Mouse (Mus musculus): ENCODE results near the gene Rimbp3. TPM values are rescaled to one million over a fixed set of nuclear protein-coding genes. Genes with fewer than 3 reads are reported as not detected.

Rimbp3 gene
- polyA plus RNA-seq, 1 experiment from 2014 or later, result 0.09 TPM

GRCm38 (mm10) chr16:17239409-17239808 lies 31.0 kb downstream of the Rimbp3 start:
- Histone ChIP-seq H3K4me3 (replicated peaks) (no peak overlapping the region), H3K9ac (no peak overlapping the region), H3K27ac (replicated peaks) (no peak overlapping the region), H3K27me3 (peaks cover 9% of the 10 kb centered on the region; the same call in 1 of the 2 replicates), H3K4me1 (replicated peaks) (peaks cover 72% of the 10 kb centered on the region), H3K36me3 (replicated peaks) (no peaks in the 10 kb centered on the region), H3K9me3 (replicated peaks) (no peaks in the 10 kb centered on the region), H3K4me2 (no peak overlapping the region)
- ATAC-seq (ENCODE audit: insufficient read depth), result no peak
- 64% methylated on average over 2 of the region's 2 CpGs for WGBS (ENCODE audit: insufficient replicate concordance)

DNA sequence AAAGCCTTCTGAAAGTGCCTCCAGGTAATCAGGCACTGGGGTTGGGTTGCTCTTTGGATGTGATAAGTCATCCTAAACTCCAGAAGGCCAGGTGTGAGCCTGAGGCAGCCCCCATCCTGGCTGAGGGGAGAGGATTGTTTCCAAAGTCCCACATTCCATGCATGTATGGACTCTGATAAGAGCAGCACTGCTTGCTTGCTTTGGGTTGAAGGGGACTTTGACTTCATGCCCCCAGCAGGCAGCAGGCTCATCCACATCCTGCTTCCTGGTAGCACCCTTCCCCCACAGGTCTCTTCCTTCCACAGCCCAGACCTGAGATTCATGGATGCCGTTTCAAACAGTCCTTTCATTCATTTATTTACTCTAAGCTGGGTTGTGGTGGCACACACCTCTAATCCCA lies 35.3 kb downstream of the Rimbp3 start:
- H3K4me1 ChIP-seq (replicated peaks), result peaks cover 60% of the 10 kb centered on the region
- 26% methylated on average over 1 of the region's 1 CpGs for WGBS (ENCODE audit: insufficient replicate concordance)
- no peaks in the 10 kb centered on the region for H3K36me3 ChIP-seq (replicated peaks)
- H3K9me3 ChIP-seq (replicated peaks), result no peaks in the 10 kb centered on the region
- H3K27me3 ChIP-seq, result no peaks in the 10 kb centered on the region
- H3K4me2 ChIP-seq, result no peak overlapping the region
- H3K9ac ChIP-seq, result no peak overlapping the region
- peak; percentile 78 for ATAC-seq (ENCODE audit: insufficient read depth)
- peak overlapping the region; percentile 72 for H3K27ac ChIP-seq (replicated peaks)
- no peak overlapping the region for H3K4me3 ChIP-seq (replicated peaks)

DNA sequence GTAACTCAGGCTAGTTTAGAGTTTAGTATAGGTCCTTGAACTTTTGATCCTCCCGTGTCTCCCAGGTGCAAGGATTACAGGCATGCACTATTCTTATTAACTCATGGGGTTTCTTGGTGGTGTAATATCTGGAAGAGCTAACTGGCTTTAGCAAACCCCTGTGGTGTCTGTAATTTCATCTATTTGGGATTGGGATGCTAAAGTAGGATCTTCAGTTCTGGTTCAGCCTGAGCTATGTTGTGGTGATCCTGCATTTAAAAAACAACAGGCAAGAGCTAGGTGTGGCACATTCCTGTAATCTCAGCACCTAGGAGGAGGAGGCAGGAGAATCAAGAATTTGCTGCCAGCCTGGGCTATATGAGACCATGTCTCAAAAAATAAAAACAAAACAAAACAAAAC lies 36.6 kb downstream of the Rimbp3 start:
- no peak for ATAC-seq (ENCODE audit: insufficient read depth)
- Histone ChIP-seq H3K4me2 (no peak overlapping the region), H3K9ac (no peak overlapping the region), H3K27ac (replicated peaks) (no peak overlapping the region), H3K36me3 (replicated peaks) (no peaks in the 10 kb centered on the region), H3K4me3 (replicated peaks) (no peak overlapping the region), H3K4me1 (replicated peaks) (peaks cover 60% of the 10 kb centered on the region), H3K27me3 (no peaks in the 10 kb centered on the region), H3K9me3 (replicated peaks) (no peaks in the 10 kb centered on the region)
- WGBS (ENCODE audit: insufficient replicate concordance), result 71% methylated on average over 1 of the region's 1 CpGs

DNA sequence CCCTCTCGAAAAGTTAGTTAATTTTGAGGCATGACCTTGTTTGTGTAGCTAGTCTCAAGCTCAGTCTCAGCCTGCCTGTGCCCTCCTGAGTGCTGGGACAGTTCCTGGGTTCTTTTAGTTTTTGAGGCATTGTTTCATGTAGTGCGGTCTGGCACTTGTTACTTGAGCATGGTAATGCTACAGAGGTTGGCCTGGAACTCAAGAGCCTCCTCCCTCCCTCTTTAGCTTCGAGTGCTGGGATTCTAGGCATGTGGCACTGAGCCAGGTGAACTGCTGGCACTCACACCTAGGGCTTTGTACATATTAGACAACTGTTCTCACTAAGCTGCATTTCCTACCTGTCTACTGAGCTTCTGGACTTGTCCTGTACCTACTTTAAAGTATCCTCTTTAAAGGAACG lies 39.3 kb downstream of the Rimbp3 start:
- Histone ChIP-seq H3K9ac (no peak overlapping the region), H3K27ac (replicated peaks) (0 out of 2 replicates have a peak overlapping the region, but pooled peaks have one; percentile 11), H3K4me2 (no peak overlapping the region), H3K27me3 (no peaks in the 10 kb centered on the region), H3K36me3 (replicated peaks) (no peaks in the 10 kb centered on the region), H3K4me3 (replicated peaks) (no peak overlapping the region), H3K9me3 (replicated peaks) (no peaks in the 10 kb centered on the region), H3K4me1 (replicated peaks) (peaks cover 74% of the 10 kb centered on the region)
- 60% methylated on average over 4 of the region's 4 CpGs for WGBS (ENCODE audit: insufficient replicate concordance)
- ATAC-seq (ENCODE audit: insufficient read depth), result no peak

DNA sequence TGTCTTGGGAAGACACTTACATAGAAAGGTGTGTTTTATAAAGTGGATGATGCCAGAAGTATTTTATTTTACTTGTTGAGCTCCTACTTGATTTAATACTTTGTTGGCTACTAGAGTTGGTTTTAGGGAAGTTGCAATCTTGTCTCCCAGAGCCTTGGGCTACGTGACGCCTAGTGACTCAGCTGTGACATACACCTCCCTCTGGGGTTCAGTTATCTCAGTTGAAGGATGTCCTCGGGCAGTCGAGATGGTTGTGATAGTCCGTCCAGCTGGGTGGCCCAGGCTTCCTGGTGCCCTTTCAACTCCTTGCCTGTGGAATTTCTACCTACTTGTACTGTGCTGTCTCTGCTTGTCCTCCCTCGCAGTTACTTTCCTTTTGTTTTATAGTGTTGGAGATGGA lies 40.7 kb downstream of the Rimbp3 start:
- WGBS (ENCODE audit: insufficient replicate concordance), result 8% methylated on average over 6 of the region's 6 CpGs
- peak overlapping the region; percentile 48 for H3K27ac ChIP-seq (replicated peaks)
- H3K36me3 ChIP-seq (replicated peaks), result no peaks in the 10 kb centered on the region
- H3K4me1 ChIP-seq (replicated peaks), result peaks cover 83% of the 10 kb centered on the region
- no peak overlapping the region for H3K9ac ChIP-seq
- peak overlapping the region; percentile 37 for H3K4me2 ChIP-seq
- peak; percentile 63 for ATAC-seq (ENCODE audit: insufficient read depth)
- H3K4me3 ChIP-seq (replicated peaks), result no peak overlapping the region
- no peaks in the 10 kb centered on the region for H3K9me3 ChIP-seq (replicated peaks)
- H3K27me3 ChIP-seq, result no peaks in the 10 kb centered on the region

GRCm38 (mm10) chr16:17251539-17251938 lies 43.1 kb downstream of the Rimbp3 start:
- no peaks in the 10 kb centered on the region for H3K27me3 ChIP-seq
- no peaks in the 10 kb centered on the region for H3K36me3 ChIP-seq (replicated peaks)
- peaks cover 89% of the 10 kb centered on the region for H3K4me1 ChIP-seq (replicated peaks)
- H3K9me3 ChIP-seq (replicated peaks), result no peaks in the 10 kb centered on the region
- H3K27ac ChIP-seq (replicated peaks), result peak overlapping the region; percentile 71
- peak overlapping the region; percentile 35; the same call in 1 of the 2 replicates for H3K9ac ChIP-seq
- ATAC-seq (ENCODE audit: insufficient read depth), result no peak; the same call in 1 of the 2 replicates
- 64% methylated on average over 3 of the region's 3 CpGs for WGBS (ENCODE audit: insufficient replicate concordance)
- peak overlapping the region; percentile 46 for H3K4me2 ChIP-seq
- H3K4me3 ChIP-seq (replicated peaks), result no peak overlapping the region

- peak overlapping the region; percentile 46 for H3K4me2 ChIP-seq
- 32% methylated on average over 3 of the region's 3 CpGs for WGBS (ENCODE audit: insufficient replicate concordance)
- no peak overlapping the region for H3K4me3 ChIP-seq (replicated peaks)
- H3K4me1 ChIP-seq (replicated peaks), result peaks cover 89% of the 10 kb centered on the region
- H3K9ac ChIP-seq, result peak overlapping the region; percentile 35
- no peaks in the 10 kb centered on the region for H3K9me3 ChIP-seq (replicated peaks)
- peak; percentile 83 for ATAC-seq (ENCODE audit: insufficient read depth)
- H3K27me3 ChIP-seq, result no peaks in the 10 kb centered on the region
- peaks cover 5% of the 10 kb centered on the region; the same call in 1 of the 2 replicates for H3K36me3 ChIP-seq (replicated peaks)
- peak overlapping the region; percentile 71 for H3K27ac ChIP-seq (replicated peaks)
Observed at GRCm38 (mm10) chr16:17252086-17252726, 43.8 kb downstream of the Rimbp3 start.

DNA sequence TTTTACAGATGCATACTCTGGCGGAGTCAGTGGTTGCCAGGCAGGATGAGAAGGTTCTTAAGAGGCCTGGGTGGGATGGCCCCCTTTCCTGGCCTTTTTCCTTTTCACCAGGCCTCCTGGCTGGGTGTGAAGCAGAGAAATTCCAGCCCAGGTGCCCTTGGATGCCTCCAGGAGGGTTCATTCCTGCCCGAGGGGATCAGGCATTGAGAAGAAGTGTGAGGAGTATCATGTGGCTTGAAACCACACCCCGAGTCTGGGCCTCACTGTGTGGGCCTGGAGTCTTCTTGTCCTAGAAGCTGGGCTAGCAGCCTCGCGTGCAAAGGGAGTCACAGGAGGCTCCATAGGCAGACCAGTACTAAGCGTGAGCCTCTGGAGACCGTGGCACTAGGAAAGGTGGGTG lies 44.4 kb downstream of the Rimbp3 start:
- Histone ChIP-seq H3K36me3 (replicated peaks) (peaks cover 11% of the 10 kb centered on the region), H3K9me3 (replicated peaks) (no peaks in the 10 kb centered on the region), H3K27me3 (no peaks in the 10 kb centered on the region), H3K4me1 (replicated peaks) (peaks cover 87% of the 10 kb centered on the region), H3K4me2 (peak overlapping the region; percentile 46), H3K4me3 (replicated peaks) (no peak overlapping the region), H3K9ac (peak overlapping the region; percentile 35; the same call in 1 of the 2 replicates), H3K27ac (replicated peaks) (peak overlapping the region; percentile 71)
- whole genome bisulfite sequencing (ENCODE audit: insufficient replicate concordance), result 27% methylated on average over 7 of the region's 7 CpGs
- ATAC-seq (ENCODE audit: insufficient read depth), result peak; percentile 27; the same call in 1 of the 2 replicates

GRCm38 (mm10) chr16:17254005-17254597 lies 45.7 kb downstream of the Rimbp3 start:
- Histone ChIP-seq H3K27me3 (no peaks in the 10 kb centered on the region), H3K4me2 (peak overlapping the region; percentile 46; the same call in 1 of the 2 replicates), H3K9me3 (replicated peaks) (no peaks in the 10 kb centered on the region), H3K36me3 (replicated peaks) (peaks cover 24% of the 10 kb centered on the region), H3K4me3 (replicated peaks) (no peak overlapping the region), H3K9ac (no peak overlapping the region), H3K4me1 (replicated peaks) (peaks cover 75% of the 10 kb centered on the region), H3K27ac (replicated peaks) (no peak overlapping the region)
- WGBS (ENCODE audit: insufficient replicate concordance), result 62% methylated on average over 4 of the region's 4 CpGs
- no peak for ATAC-seq (ENCODE audit: insufficient read depth)

- Histone ChIP-seq H3K9me3 (replicated peaks) (no peaks in the 10 kb centered on the region), H3K36me3 (replicated peaks) (peaks cover 28% of the 10 kb centered on the region), H3K27ac (replicated peaks) (no peak overlapping the region), H3K27me3 (no peaks in the 10 kb centered on the region), H3K9ac (no peak overlapping the region), H3K4me2 (no peak overlapping the region), H3K4me1 (replicated peaks) (peaks cover 63% of the 10 kb centered on the region), H3K4me3 (replicated peaks) (no peak overlapping the region)
- 63% methylated on average over 2 of the region's 2 CpGs for WGBS (ENCODE audit: insufficient replicate concordance)
- no peak for ATAC-seq (ENCODE audit: insufficient read depth)
Observed at GRCm38 (mm10) chr16:17255270-17255669, 46.9 kb downstream of the Rimbp3 start.

- no peak overlapping the region for H3K4me2 ChIP-seq
- 71% methylated on average over 9 of the region's 9 CpGs for WGBS (ENCODE audit: insufficient replicate concordance)
- peaks cover 43% of the 10 kb centered on the region for H3K4me1 ChIP-seq (replicated peaks)
- H3K9ac ChIP-seq, result no peak overlapping the region
- H3K4me3 ChIP-seq (replicated peaks), result no peak overlapping the region
- no peak for ATAC-seq (ENCODE audit: insufficient read depth)
- no peak overlapping the region for H3K27ac ChIP-seq (replicated peaks)
- H3K36me3 ChIP-seq (replicated peaks), result peaks cover 28% of the 10 kb centered on the region
- no peaks in the 10 kb centered on the region for H3K9me3 ChIP-seq (replicated peaks)
- H3K27me3 ChIP-seq, result no peaks in the 10 kb centered on the region
Observed at GRCm38 (mm10) chr16:17257359-17257821, 49.0 kb downstream of the Rimbp3 start.

Data from liver, embryonic 15.5 days (tissue).